Mouse (Mus musculus) hindbrain, postnatal 0 days (tissue): ENCODE measurements around the gene Cop1. TPM values are rescaled to one million over a fixed set of nuclear protein-coding genes. Genes with fewer than 3 reads are reported as not detected.

ENCODE experiments used
- ATAC-seq: fragments of 200-750 bp; cut with Nextera tagmentation; 2 replicates; pipeline ENCODE4 v1.8.0; 2017; ENCODE audit warnings: mild to moderate bottlenecking, moderate TSS enrichment, moderate library complexity
- DNase-seq: peaks from one replicate; pipeline ENCODE4 v3.0.0-alpha.2; 2015; ENCODE audit warnings: low spot score
- H3K27ac ChIP-seq: fragments of 300-500 bp; sonication (generic); 2 replicates; pipeline ENCODE4 v1.5.1; 2014; ENCODE audit warnings: mild to moderate bottlenecking
- H3K27me3 ChIP-seq: fragments of 300-500 bp; sonication (generic); 2 replicates; pipeline ENCODE4 v1.6.1; 2014; ENCODE audit warnings: low read length, mixed read lengths; ENCODE audit not compliant: insufficient read depth
- H3K36me3 ChIP-seq: fragments of 300-500 bp; sonication (generic); 2 replicates; pipeline ENCODE4 v1.6.1; 2014; ENCODE audit warnings: low read length, mixed read lengths; ENCODE audit not compliant: insufficient read depth
- H3K4me1 ChIP-seq: fragments of 300-500 bp; sonication (generic); 2 replicates; pipeline ENCODE4 v1.6.1; 2014; ENCODE audit warnings: antibody characterized with exemption, low read length, mixed read lengths; ENCODE audit not compliant: insufficient read depth
- H3K4me2 ChIP-seq: fragments of 300-500 bp; sonication (generic); 2 replicates; pipeline ENCODE4 v1.6.1; 2014; ENCODE audit warnings: low read depth, mild to moderate bottlenecking, low read length, moderate library complexity, mixed read lengths
- H3K4me3 ChIP-seq: fragments of 300-500 bp; sonication (generic); 2 replicates; pipeline ENCODE4 v1.5.1; 2014; ENCODE audit warnings: low read length
- H3K9ac ChIP-seq: fragments of 300-500 bp; sonication (generic); replicated peaks from 2 replicates; pipeline ENCODE4 v1.6.1; 2014; ENCODE audit warnings: mild to moderate bottlenecking, low read length, moderate library complexity, mixed read lengths
- H3K9me3 ChIP-seq: fragments of 300-500 bp; sonication (generic); 2 replicates; pipeline ENCODE4 v1.6.1; 2016; ENCODE audit warnings: low read length, mixed read lengths
- CTCF ChIP-seq: IDR thresholded peaks from 2 replicates; pipeline ENCODE4 v1.5.1; 2016; ENCODE audit warnings: antibody characterized with exemption, control low read depth, low read depth
- WGBS: fragments of 180-500 bp; shearing (Covaris S2); extraction: QIAGEN DNeasy Blood & Tissue Kit; methylation state at CpG from one replicate; pipeline ENCODE4 v1.1.7; 2014; 5-methylcytosine and 5-hydroxymethylcytosine counted together
- polyA plus RNA-seq: library from polyadenylated mRNA; unstranded; fragments of >200 nt; fragmentation: Nextera tagmentation; extraction: Ambion mirVana; gene quantifications from 2 replicates; pipeline ENCODE4 v1.2.1, GENCODE M21; 2015
- total RNA-seq: library from RNA; depleted of rRNA; stranded (reverse); fragments of >200 nt; gene quantifications from 2 replicates; pipeline ENCODE4 v1.2.3, GENCODE M21; 2014

Gene Cop1
- total and polyA plus RNA-seq, 2 experiments from 2014 or later = 71.0 to 101 TPM

GRCm38 (mm10) chr1:159286833-159287232 is 54.7 kb downstream of the Cop1 start:
- TF ChIP-seq CTCF = peak; percentile 37
- ATAC-seq (no peak), DNase-seq (no peak)
- H3K9me3 ChIP-seq = no peaks in the 10 kb centered on the region
- H3K27me3 ChIP-seq = no peaks in the 10 kb centered on the region
- no peak overlapping the region for H3K4me3 ChIP-seq
- H3K36me3 ChIP-seq = no peaks in the 10 kb centered on the region; the same call in 1 of the 2 replicates
- no peaks in the 10 kb centered on the region for H3K4me1 ChIP-seq
- no peak overlapping the region for H3K27ac ChIP-seq
- WGBS = 71% methylated on average over 1 of the region's 1 CpGs
- no peak overlapping the region for H3K9ac ChIP-seq
- H3K4me2 ChIP-seq = no peak overlapping the region

DNA sequence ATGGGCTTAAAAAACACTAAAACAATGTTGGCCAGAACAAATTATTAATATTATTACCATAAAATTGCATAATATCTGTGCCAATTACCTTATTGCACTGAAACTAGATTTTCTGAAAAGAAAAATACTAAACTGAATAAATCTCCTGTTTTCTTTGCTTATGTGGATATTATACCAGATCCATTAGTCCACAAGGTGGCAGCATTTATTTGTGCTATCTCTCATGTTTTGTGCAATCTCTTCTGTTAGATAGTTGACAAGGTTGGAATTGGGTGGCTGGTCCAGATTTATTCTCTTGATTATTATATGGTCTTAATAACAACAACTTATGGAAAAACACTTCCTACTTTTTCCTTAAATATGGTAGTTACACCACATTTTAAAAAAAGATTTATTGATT is 58.1 kb downstream of the Cop1 start:
- Histone ChIP-seq H3K4me3 (no peak overlapping the region), H3K4me2 (no peak overlapping the region), H3K9ac (no peak overlapping the region), H3K9me3 (no peaks in the 10 kb centered on the region), H3K27ac (no peak overlapping the region), H3K4me1 (no peaks in the 10 kb centered on the region), H3K36me3 (no peaks in the 10 kb centered on the region; the same call in 1 of the 2 replicates), H3K27me3 (no peaks in the 10 kb centered on the region)
- ATAC-seq (no peak), DNase-seq (peak; percentile 82)
- TF ChIP-seq CTCF = peak; percentile 65

- no peaks in the 10 kb centered on the region for H3K4me1 ChIP-seq
Measured at GRCm38 (mm10) chr1:159290859-159291258, 58.7 kb downstream of the Cop1 start.

GRCm38 (mm10) chr1:159301418-159302082 is 69.4 kb downstream of the Cop1 start:
- DNase-seq (no peak), ATAC-seq (no peak)
- H3K9me3 ChIP-seq = no peaks in the 10 kb centered on the region
- H3K27ac ChIP-seq = no peak overlapping the region
- no peak overlapping the region for H3K4me2 ChIP-seq
- no peak overlapping the region for H3K4me3 ChIP-seq
- H3K36me3 ChIP-seq = no peaks in the 10 kb centered on the region
- no peaks in the 10 kb centered on the region for H3K4me1 ChIP-seq
- TF ChIP-seq CTCF = no peak
- no peak overlapping the region for H3K9ac ChIP-seq
- no peaks in the 10 kb centered on the region for H3K27me3 ChIP-seq
- 92% methylated on average over 7 of the region's 7 CpGs for WGBS

More at GRCm38 (mm10) chr1:159290859-159291258, 58.7 kb downstream of the Cop1 start:
- 96% methylated on average over 2 of the region's 2 CpGs for WGBS
- Histone ChIP-seq H3K4me3 (no peak overlapping the region), H3K9me3 (no peaks in the 10 kb centered on the region), H3K27me3 (no peaks in the 10 kb centered on the region), H3K36me3 (no peaks in the 10 kb centered on the region; the same call in 1 of the 2 replicates), H3K4me2 (no peak overlapping the region), H3K9ac (no peak overlapping the region), H3K27ac (no peak overlapping the region)
- no peak for TF ChIP-seq CTCF
- ATAC-seq (no peak), DNase-seq (no peak)

DNA sequence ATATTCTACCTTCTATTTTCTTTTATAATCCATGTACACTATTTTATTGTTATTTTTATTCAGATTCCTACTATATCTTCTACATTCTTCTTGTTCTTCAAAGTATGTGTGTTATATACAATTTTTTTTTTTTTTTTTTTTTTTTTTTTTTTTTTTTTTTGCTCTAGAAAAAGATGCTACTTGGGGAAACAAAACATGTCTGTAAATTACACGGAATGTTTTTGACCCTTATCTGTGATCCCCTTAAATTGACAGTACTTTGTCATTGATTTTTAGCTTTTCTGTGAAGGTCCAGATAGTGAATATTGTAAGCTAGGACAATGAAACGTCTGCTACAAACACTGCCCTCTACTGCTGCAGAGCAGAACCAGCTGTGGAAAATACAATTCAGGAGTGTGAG is 81.5 kb downstream of the Cop1 start:
- H3K4me3 ChIP-seq = no peak overlapping the region
- no peaks in the 10 kb centered on the region for H3K27me3 ChIP-seq
- no peak overlapping the region for H3K27ac ChIP-seq
- ATAC-seq (no peak), DNase-seq (no peak)
- 76% methylated on average over 2 of the region's 2 CpGs for WGBS
- no peak overlapping the region for H3K9ac ChIP-seq
- H3K4me2 ChIP-seq = no peak overlapping the region
- H3K9me3 ChIP-seq = no peaks in the 10 kb centered on the region
- peak; percentile 23 for TF ChIP-seq CTCF
- H3K4me1 ChIP-seq = no peaks in the 10 kb centered on the region
- H3K36me3 ChIP-seq = no peaks in the 10 kb centered on the region

- Histone ChIP-seq H3K9me3 (no peaks in the 10 kb centered on the region), H3K4me3 (no peak overlapping the region), H3K27ac (no peak overlapping the region), H3K9ac (no peak overlapping the region), H3K27me3 (no peaks in the 10 kb centered on the region), H3K4me1 (no peaks in the 10 kb centered on the region), H3K4me2 (no peak overlapping the region), H3K36me3 (no peaks in the 10 kb centered on the region)
- 78% methylated on average over 1 of the region's 1 CpGs for WGBS
- DNase-seq = peak; percentile 10
- ATAC-seq = no peak
- peak; percentile 49 for TF ChIP-seq CTCF
Measured at GRCm38 (mm10) chr1:159322586-159322985, 90.5 kb downstream of the Cop1 start.

GRCm38 (mm10) chr1:159331008-159331407 is 98.9 kb downstream of the Cop1 start:
- no peak overlapping the region for H3K4me3 ChIP-seq
- no peak for TF ChIP-seq CTCF
- no peaks in the 10 kb centered on the region for H3K9me3 ChIP-seq
- H3K36me3 ChIP-seq = peaks cover 19% of the 10 kb centered on the region; the same call in 1 of the 2 replicates
- no peak overlapping the region for H3K4me2 ChIP-seq
- DNase-seq (peak; percentile 37), ATAC-seq (peak; percentile 49; the same call in 1 of the 2 replicates)
- H3K9ac ChIP-seq = no peak overlapping the region
- no peak overlapping the region for H3K27ac ChIP-seq
- WGBS = 65% methylated on average over 4 of the region's 4 CpGs
- no peaks in the 10 kb centered on the region for H3K4me1 ChIP-seq
- H3K27me3 ChIP-seq = no peaks in the 10 kb centered on the region
